Mouse (Mus musculus): Measurements from ENCODE around the gene Hoxd13. TPM values are rescaled to one million over a fixed set of nuclear protein-coding genes. Genes with fewer than 3 reads are reported as not detected.
A peak's percentile ranks its signal among the peaks of the same experiment; 100 is the strongest.

Hoxd13 gene
- 0.08 TPM in 1 of 2 replicates, not detected in the other for polyA plus RNA-seq (2014; fragmentation: Nextera tagmentation; extraction: Ambion mirVana)

GRCm38 (mm10) chr2:74667842-74668357, at the start of gene Hoxd13:
Gene Hoxd13 (plus strand): TSS chr2:74668310.
- ATAC-seq (ENCODE audit: low FRiP score), result no peak
- no peak for DNase-seq (ENCODE audit: low spot score)
- Histone ChIP-seq H3K9ac (no peak within 1 kb of the TSS), H3K4me3 (replicated peaks; ENCODE audit: low read length) (peak within 1 kb of the TSS; percentile 18), H3K27me3 (ENCODE audit: control insufficient read depth, insufficient read depth, low read length) (peaks cover 98% of the 10 kb centered on the region), H3K27ac (no peak within 1 kb of the TSS), H3K4me2 (replicated peaks) (peak within 1 kb of the TSS; percentile 35), H3K36me3 (replicated peaks; ENCODE audit: control insufficient read depth, insufficient read depth) (no peaks in the 10 kb centered on the region), H3K9me3 (ENCODE audit: control insufficient read depth, low read length) (no peaks in the 10 kb centered on the region), H3K4me1 (replicated peaks; ENCODE audit: control insufficient read depth, insufficient read depth, low read length) (peaks cover 4% of the 10 kb centered on the region; the same call in 1 of the 2 replicates)
- 0% methylated on average over 30 of the region's 51 CpGs for WGBS

DNA sequence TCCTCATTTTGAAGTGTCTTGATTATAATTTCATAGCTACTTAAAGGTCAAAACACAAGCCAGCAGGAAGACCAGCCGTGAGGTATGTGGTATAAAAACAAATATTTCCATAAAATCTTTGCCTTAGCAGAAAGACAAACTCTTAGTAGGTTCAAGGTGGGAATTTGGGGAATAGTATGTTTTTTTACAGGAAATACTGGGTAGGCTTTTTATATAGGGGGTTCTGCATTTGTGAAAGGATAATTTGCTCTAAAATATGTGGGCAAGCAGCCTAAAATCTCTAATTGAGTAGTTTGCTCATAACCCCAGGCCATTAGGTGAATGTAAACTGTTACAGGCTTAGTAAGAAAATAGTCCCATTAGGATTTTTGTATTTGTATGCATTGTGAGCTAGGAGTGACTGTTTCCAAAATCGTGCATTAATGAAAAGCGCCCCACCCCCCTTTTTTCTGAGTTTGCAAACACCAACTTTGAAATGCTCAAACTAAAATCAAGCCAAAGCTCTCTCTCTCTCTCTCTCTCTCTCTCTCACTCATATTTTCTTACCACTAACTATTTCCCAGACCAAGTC, 48.3 kb upstream of the Hoxd13 start:
- no peaks in the 10 kb centered on the region for H3K36me3 ChIP-seq (replicated peaks; ENCODE audit: control insufficient read depth, insufficient read depth)
- ATAC-seq (ENCODE audit: low FRiP score) (no peak), DNase-seq (ENCODE audit: low spot score) (no peak)
- no peak overlapping the region for H3K27ac ChIP-seq
- no peaks in the 10 kb centered on the region for H3K9me3 ChIP-seq (ENCODE audit: control insufficient read depth, low read length)
- no peak overlapping the region for H3K4me3 ChIP-seq (replicated peaks; ENCODE audit: low read length)
- H3K27me3 ChIP-seq (ENCODE audit: control insufficient read depth, insufficient read depth, low read length), result no peaks in the 10 kb centered on the region
- no peak overlapping the region for H3K9ac ChIP-seq
- 89% methylated on average over 3 of the region's 3 CpGs for WGBS
- H3K4me2 ChIP-seq (replicated peaks), result no peak overlapping the region
- H3K4me1 ChIP-seq (replicated peaks; ENCODE audit: control insufficient read depth, insufficient read depth, low read length), result no peaks in the 10 kb centered on the region

DNA sequence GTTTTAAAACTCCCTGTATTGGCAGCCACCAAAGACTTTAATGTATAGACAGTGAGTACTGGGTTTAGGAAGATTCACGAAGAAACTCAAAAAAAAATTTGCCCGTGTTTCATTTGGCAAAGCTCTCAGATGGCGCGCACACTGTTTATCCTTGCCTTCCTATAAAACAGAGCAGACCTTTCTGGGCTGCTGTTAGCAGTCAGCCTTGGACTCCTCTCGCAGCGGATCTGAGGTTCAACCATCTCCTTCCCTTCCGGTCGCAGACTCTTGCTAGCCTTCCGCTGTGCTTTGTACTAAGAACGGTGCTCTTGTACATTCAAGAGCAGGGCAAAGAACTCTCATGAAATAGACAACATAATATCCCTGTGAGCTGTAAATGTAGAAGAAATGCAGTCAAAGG, 47.7 kb upstream of the Hoxd13 start:
- WGBS, result 90% methylated on average over 10 of the region's 10 CpGs
- Histone ChIP-seq H3K4me3 (replicated peaks; ENCODE audit: low read length) (no peak overlapping the region), H3K27ac (no peak overlapping the region), H3K36me3 (replicated peaks; ENCODE audit: control insufficient read depth, insufficient read depth) (no peaks in the 10 kb centered on the region), H3K9me3 (ENCODE audit: control insufficient read depth, low read length) (no peaks in the 10 kb centered on the region), H3K9ac (no peak overlapping the region), H3K4me2 (replicated peaks) (no peak overlapping the region), H3K27me3 (ENCODE audit: control insufficient read depth, insufficient read depth, low read length) (no peaks in the 10 kb centered on the region), H3K4me1 (replicated peaks; ENCODE audit: control insufficient read depth, insufficient read depth, low read length) (no peaks in the 10 kb centered on the region)
- DNase-seq (ENCODE audit: low spot score) (no peak), ATAC-seq (ENCODE audit: low FRiP score) (no peak)

- Histone ChIP-seq H3K27ac (no peak overlapping the region), H3K27me3 (ENCODE audit: control insufficient read depth, insufficient read depth, low read length) (no peaks in the 10 kb centered on the region; the same call in 1 of the 2 replicates), H3K4me2 (replicated peaks) (no peak overlapping the region), H3K4me3 (replicated peaks; ENCODE audit: low read length) (no peak overlapping the region), H3K9ac (no peak overlapping the region), H3K9me3 (ENCODE audit: control insufficient read depth, low read length) (no peaks in the 10 kb centered on the region), H3K4me1 (replicated peaks; ENCODE audit: control insufficient read depth, insufficient read depth, low read length) (no peaks in the 10 kb centered on the region), H3K36me3 (replicated peaks; ENCODE audit: control insufficient read depth, insufficient read depth) (no peaks in the 10 kb centered on the region)
- ATAC-seq (ENCODE audit: low FRiP score) (no peak), DNase-seq (ENCODE audit: low spot score) (no peak)
- WGBS, result 73% methylated on average over 4 of the region's 4 CpGs
Observed at GRCm38 (mm10) chr2:74635412-74635811, 32.7 kb upstream of the Hoxd13 start.

GRCm38 (mm10) chr2:74642431-74642830, 25.7 kb upstream of the Hoxd13 start:
- WGBS, result 66% methylated on average over 5 of the region's 5 CpGs
- no peak for DNase-seq (ENCODE audit: low spot score)

DNA sequence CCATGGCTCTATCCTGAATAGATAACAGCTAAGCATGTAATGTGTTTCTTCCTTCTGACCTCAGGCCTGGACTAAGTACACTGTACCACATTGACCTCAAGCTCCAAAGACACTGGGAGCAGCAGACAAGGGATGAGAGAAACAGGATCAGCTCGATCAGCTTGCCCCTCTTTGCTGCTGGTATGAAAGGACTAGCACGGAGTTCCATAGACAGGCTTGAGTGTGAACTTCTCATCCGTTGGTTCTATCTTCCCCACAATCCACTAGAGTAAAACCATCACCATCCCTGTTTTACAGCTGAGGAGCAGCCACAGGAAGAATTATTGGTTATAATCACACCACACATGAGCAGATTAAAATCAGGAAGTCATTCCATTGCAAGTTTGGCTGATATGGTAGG, 22.5 kb upstream of the Hoxd13 start:
- H3K27ac ChIP-seq, result no peak overlapping the region
- 90% methylated on average over 3 of the region's 3 CpGs for WGBS
- ATAC-seq (ENCODE audit: low FRiP score) (no peak), DNase-seq (ENCODE audit: low spot score) (no peak)
- H3K4me1 ChIP-seq (replicated peaks; ENCODE audit: control insufficient read depth, insufficient read depth, low read length), result no peaks in the 10 kb centered on the region
- no peaks in the 10 kb centered on the region for H3K9me3 ChIP-seq (ENCODE audit: control insufficient read depth, low read length)
- peaks cover 82% of the 10 kb centered on the region for H3K27me3 ChIP-seq (ENCODE audit: control insufficient read depth, insufficient read depth, low read length)
- H3K36me3 ChIP-seq (replicated peaks; ENCODE audit: control insufficient read depth, insufficient read depth), result no peaks in the 10 kb centered on the region
- H3K4me3 ChIP-seq (replicated peaks; ENCODE audit: low read length), result no peak overlapping the region
- no peak overlapping the region for H3K4me2 ChIP-seq (replicated peaks)
- no peak overlapping the region for H3K9ac ChIP-seq

More at GRCm38 (mm10) chr2:74642431-74642830, 25.7 kb upstream of the Hoxd13 start:
- Histone ChIP-seq H3K9ac (no peak overlapping the region), H3K36me3 (replicated peaks; ENCODE audit: control insufficient read depth, insufficient read depth) (no peaks in the 10 kb centered on the region), H3K9me3 (ENCODE audit: control insufficient read depth, low read length) (no peaks in the 10 kb centered on the region), H3K4me1 (replicated peaks; ENCODE audit: control insufficient read depth, insufficient read depth, low read length) (no peaks in the 10 kb centered on the region), H3K27ac (no peak overlapping the region), H3K4me2 (replicated peaks) (no peak overlapping the region), H3K4me3 (replicated peaks; ENCODE audit: low read length) (no peak overlapping the region), H3K27me3 (ENCODE audit: control insufficient read depth, insufficient read depth, low read length) (peaks cover 51% of the 10 kb centered on the region)
- no peak for ATAC-seq (ENCODE audit: low FRiP score)

- peaks cover 96% of the 10 kb centered on the region for H3K27me3 ChIP-seq (ENCODE audit: control insufficient read depth, insufficient read depth, low read length)
- H3K4me3 ChIP-seq (replicated peaks; ENCODE audit: low read length), result no peak overlapping the region
- H3K27ac ChIP-seq, result no peak overlapping the region
- ATAC-seq (ENCODE audit: low FRiP score), result no peak
- no peaks in the 10 kb centered on the region for H3K36me3 ChIP-seq (replicated peaks; ENCODE audit: control insufficient read depth, insufficient read depth)
- no peak for DNase-seq (ENCODE audit: low spot score)
- 16% methylated on average over 7 of the region's 7 CpGs for WGBS
- no peaks in the 10 kb centered on the region for H3K9me3 ChIP-seq (ENCODE audit: control insufficient read depth, low read length)
- H3K4me1 ChIP-seq (replicated peaks; ENCODE audit: control insufficient read depth, insufficient read depth, low read length), result no peaks in the 10 kb centered on the region
- H3K4me2 ChIP-seq (replicated peaks), result no peak overlapping the region
- no peak overlapping the region for H3K9ac ChIP-seq
Observed at GRCm38 (mm10) chr2:74647082-74647864, 20.8 kb upstream of the Hoxd13 start.

GRCm38 (mm10) chr2:74652996-74653340, 15.1 kb upstream of the Hoxd13 start:
- ATAC-seq (ENCODE audit: low FRiP score), result no peak
- H3K36me3 ChIP-seq (replicated peaks; ENCODE audit: control insufficient read depth, insufficient read depth), result no peaks in the 10 kb centered on the region
- H3K27ac ChIP-seq, result no peak overlapping the region
- H3K9me3 ChIP-seq (ENCODE audit: control insufficient read depth, low read length), result no peaks in the 10 kb centered on the region
- 45% methylated on average over 2 of the region's 2 CpGs for WGBS
- H3K27me3 ChIP-seq (ENCODE audit: control insufficient read depth, insufficient read depth, low read length), result peaks cover 88% of the 10 kb centered on the region
- no peak overlapping the region for H3K9ac ChIP-seq
- no peak overlapping the region for H3K4me2 ChIP-seq (replicated peaks)
- H3K4me3 ChIP-seq (replicated peaks; ENCODE audit: low read length), result no peak overlapping the region
- no peak for DNase-seq (ENCODE audit: low spot score)
- H3K4me1 ChIP-seq (replicated peaks; ENCODE audit: control insufficient read depth, insufficient read depth, low read length), result peaks cover 5% of the 10 kb centered on the region; the same call in 1 of the 2 replicates

GRCm38 (mm10) chr2:74653781-74654535, 14.2 kb upstream of the Hoxd13 start:
- ATAC-seq (ENCODE audit: low FRiP score), result no peak
- peak overlapping the region; percentile 5; the same call in 1 of the 2 replicates for H3K4me3 ChIP-seq (replicated peaks; ENCODE audit: low read length)

More at GRCm38 (mm10) chr2:74653781-74654535, 14.2 kb upstream of the Hoxd13 start:
- H3K27me3 ChIP-seq (ENCODE audit: control insufficient read depth, insufficient read depth, low read length), result peaks cover 88% of the 10 kb centered on the region
- peak; percentile 27 for DNase-seq (ENCODE audit: low spot score)
- peaks cover 5% of the 10 kb centered on the region; the same call in 1 of the 2 replicates for H3K4me1 ChIP-seq (replicated peaks; ENCODE audit: control insufficient read depth, insufficient read depth, low read length)
- peak overlapping the region; percentile 26; the same call in 1 of the 2 replicates for H3K27ac ChIP-seq
- no peaks in the 10 kb centered on the region for H3K9me3 ChIP-seq (ENCODE audit: control insufficient read depth, low read length)
- peak overlapping the region; percentile 1; the same call in 1 of the 2 replicates for H3K9ac ChIP-seq
- H3K36me3 ChIP-seq (replicated peaks; ENCODE audit: control insufficient read depth, insufficient read depth), result no peaks in the 10 kb centered on the region
- 12% methylated on average over 17 of the region's 17 CpGs for WGBS
- H3K4me2 ChIP-seq (replicated peaks), result peak overlapping the region; percentile 52
